Mouse (Mus musculus) MEL (cell line): ENCODE data around the gene Svs3b. TPM values are rescaled to one million over a fixed set of nuclear protein-coding genes. Genes with fewer than 3 reads are reported as not detected.

Experiments used
- DNase-seq: peaks from one replicate; pipeline ENCODE4 v3.0.0; 2011; ENCODE audit warnings: low read depth, low spot score
- H3K27ac ChIP-seq: 2 replicates; pipeline ENCODE4 v1.5.1; 2012; ENCODE audit warnings: low read depth, mild to moderate bottlenecking, control low read depth, low read length, moderate library complexity; ENCODE audit not compliant: control insufficient read depth
- H3K27me3 ChIP-seq, 2 experiments: fragments of 150-350 bp in 1 of 2; sonication (generic) in 1 of 2; 2 replicates each; pipeline ENCODE4 v1.6.1; 2012; ENCODE audit warnings: low read length in 2 of 2, mild to moderate bottlenecking in 2 of 2, improper control_type of control experiment in 1 of 2, moderate library complexity in 1 of 2; ENCODE audit not compliant: insufficient read depth in 2 of 2, control insufficient read depth in 1 of 2
- H3K36me3 ChIP-seq, 2 experiments: 2 replicates each; pipeline ENCODE4 v1.6.1; 2012 to 2014; ENCODE audit warnings: low read length in 2 of 2, improper control_type of control experiment in 1 of 2, inconsistent platforms in 1 of 2, mild to moderate bottlenecking in 1 of 2; ENCODE audit not compliant: insufficient read depth in 2 of 2, control insufficient read depth in 1 of 2
- H3K4me1 ChIP-seq, 2 experiments: fragments of 150-350 bp in 1 of 2; sonication (generic) in 1 of 2; 2 replicates each; pipeline ENCODE4 v1.6.1; 2012; ENCODE audit warnings: low read length in 2 of 2, improper control_type of control experiment in 1 of 2, mild to moderate bottlenecking in 1 of 2; ENCODE audit not compliant: insufficient read depth in 2 of 2, control insufficient read depth in 1 of 2
- H3K4me3 ChIP-seq, 2 experiments: fragments of 150-350 bp in 1 of 2; sonication (generic) in 1 of 2; 2 replicates each; pipeline ENCODE4 v1.5.1; 2012; ENCODE audit warnings: low read depth in 2 of 2, low read length in 2 of 2, mild to moderate bottlenecking in 2 of 2, moderate library complexity in 2 of 2, control low read depth in 1 of 2, improper control_type of control experiment in 1 of 2; ENCODE audit not compliant: control insufficient read depth in 1 of 2, insufficient read depth in 1 of 2
- H3K79me2 ChIP-seq: 2 replicates; pipeline ENCODE4 v1.6.1; 2012; ENCODE audit warnings: mild to moderate bottlenecking, low read length, moderate library complexity; ENCODE audit not compliant: control insufficient read depth, poor library complexity, insufficient read depth
- H3K9ac ChIP-seq: 2 replicates; pipeline ENCODE4 v1.6.1; 2012; ENCODE audit warnings: low read depth, mild to moderate bottlenecking, control low read depth, low read length, moderate library complexity; ENCODE audit not compliant: control insufficient read depth, poor library complexity, severe bottlenecking
- H3K9me3 ChIP-seq: fragments of 150-350 bp; sonication (generic); replicated peaks from 2 replicates; pipeline ENCODE4 v1.6.1; 2012; ENCODE audit warnings: mild to moderate bottlenecking, low read length, improper control_type of control experiment, moderate library complexity; ENCODE audit not compliant: insufficient read depth
- BHLHE40 ChIP-seq: IDR thresholded peaks from 2 replicates; pipeline ENCODE4 v1.6.1; 2012; ENCODE audit warnings: low read depth, mild to moderate bottlenecking, inconsistent platforms, low read length, improper control_type of control experiment, borderline replicate concordance
- E2F4 ChIP-seq: IDR thresholded peaks from 2 replicates; pipeline ENCODE4 v1.6.1; 2011; ENCODE audit warnings: low read depth, low read length, improper control_type of control experiment, borderline replicate concordance
- EP300 ChIP-seq, 2 experiments: IDR thresholded peaks; 2 replicates each; pipeline ENCODE4 v1.6.1; 2011; ENCODE audit warnings: improper control_type of control experiment in 2 of 2, low read length in 2 of 2, low read depth in 1 of 2, mild to moderate bottlenecking in 1 of 2
- GABPA ChIP-seq: IDR thresholded peaks from 2 replicates; pipeline ENCODE4 v1.6.1; 2012; ENCODE audit warnings: low read depth, mild to moderate bottlenecking, inconsistent platforms, low read length, improper control_type of control experiment, moderate library complexity
- GATA1 ChIP-seq: IDR thresholded peaks from 2 replicates; pipeline ENCODE4 v1.6.1; 2011; ENCODE audit warnings: low read depth, low read length, improper control_type of control experiment
- HCFC1 ChIP-seq: IDR thresholded peaks from 2 replicates; pipeline ENCODE4 v1.6.1; 2012; ENCODE audit warnings: low read depth, mild to moderate bottlenecking, inconsistent platforms, low read length, improper control_type of control experiment, moderate library complexity
- JUND ChIP-seq: IDR thresholded peaks from 2 replicates; pipeline ENCODE4 v1.6.1; 2011; ENCODE audit warnings: low read depth, mild to moderate bottlenecking, improper control_type of control experiment, low read length
- KAT2A ChIP-seq: conservative IDR thresholded peaks from 2 replicates; pipeline ENCODE4 v1.6.1; 2012; ENCODE audit warnings: low read depth, low read length, improper control_type of control experiment, inconsistent platforms
- MXI1 ChIP-seq: IDR thresholded peaks from 2 replicates; pipeline ENCODE4 v1.6.1; 2011; ENCODE audit warnings: mild to moderate bottlenecking, low read depth, low read length, improper control_type of control experiment
- MYB ChIP-seq: IDR thresholded peaks from 2 replicates; pipeline ENCODE4 v1.6.1; 2011; ENCODE audit warnings: mild to moderate bottlenecking, low read depth, low read length, improper control_type of control experiment
- MYC ChIP-seq: IDR thresholded peaks from 2 replicates; pipeline ENCODE4 v1.6.1; 2011; ENCODE audit warnings: low read depth, mild to moderate bottlenecking, low read length, improper control_type of control experiment, moderate library complexity
- NRF1 ChIP-seq: IDR thresholded peaks from 2 replicates; pipeline ENCODE4 v1.6.1; 2014; ENCODE audit warnings: low read depth, mild to moderate bottlenecking, inconsistent platforms, low read length, improper control_type of control experiment, moderate library complexity; ENCODE audit not compliant: poor library complexity, insufficient read depth, severe bottlenecking
- RAD21 ChIP-seq: IDR thresholded peaks from 2 replicates; pipeline ENCODE4 v1.6.1; 2011; ENCODE audit warnings: mild to moderate bottlenecking, low read depth, low read length, improper control_type of control experiment
- RCOR1 ChIP-seq: IDR thresholded peaks from 2 replicates; pipeline ENCODE4 v1.6.1; 2012; ENCODE audit warnings: low read depth, mild to moderate bottlenecking, inconsistent platforms, low read length, improper control_type of control experiment
- SIN3A ChIP-seq: IDR thresholded peaks from 2 replicates; pipeline ENCODE4 v1.6.1; 2012; ENCODE audit warnings: low read length, improper control_type of control experiment, inconsistent platforms
- SMC3 ChIP-seq: IDR thresholded peaks from 2 replicates; pipeline ENCODE4 v1.6.1; 2011; ENCODE audit warnings: low read depth, low read length, improper control_type of control experiment
- TAL1 ChIP-seq: IDR thresholded peaks from 2 replicates; pipeline ENCODE4 v1.6.1; 2012; ENCODE audit warnings: mild to moderate bottlenecking, inconsistent platforms, low read length, moderate library complexity, mixed read lengths
- TBP ChIP-seq: IDR thresholded peaks from 2 replicates; pipeline ENCODE4 v1.8.0; 2011; ENCODE audit warnings: low read depth, low read length, improper control_type of control experiment
- TCF12 ChIP-seq: IDR thresholded peaks from 2 replicates; pipeline ENCODE4 v1.6.1; 2014; ENCODE audit warnings: low read depth, mild to moderate bottlenecking, inconsistent platforms, low read length, improper control_type of control experiment, moderate library complexity
- UBTF ChIP-seq: IDR thresholded peaks from 2 replicates; pipeline ENCODE4 v1.6.1; 2012; ENCODE audit warnings: low read depth, mild to moderate bottlenecking, inconsistent platforms, low read length, improper control_type of control experiment, moderate library complexity, borderline replicate concordance; ENCODE audit not compliant: insufficient read depth
- USF1 ChIP-seq: IDR thresholded peaks from 2 replicates; pipeline ENCODE4 v1.6.1; 2014; ENCODE audit warnings: low read depth, mild to moderate bottlenecking, inconsistent platforms, low read length, improper control_type of control experiment, moderate library complexity
- USF2 ChIP-seq, 2 experiments: IDR thresholded peaks; 2 replicates each; pipeline ENCODE4 v1.6.1; 2011 to 2012; ENCODE audit warnings: improper control_type of control experiment in 2 of 2, low read length in 2 of 2, borderline replicate concordance in 1 of 2, inconsistent platforms in 1 of 2, low read depth in 1 of 2, mild to moderate bottlenecking in 1 of 2; ENCODE audit not compliant: insufficient read depth in 1 of 2
- ZC3H11A ChIP-seq: IDR thresholded peaks from 2 replicates; pipeline ENCODE4 v1.6.1; 2012; ENCODE audit warnings: low read depth, mild to moderate bottlenecking, inconsistent platforms, low read length, improper control_type of control experiment
- ZKSCAN1 ChIP-seq: IDR thresholded peaks from 2 replicates; pipeline ENCODE4 v1.6.1; 2012; ENCODE audit warnings: low read depth, mild to moderate bottlenecking, inconsistent platforms, low read length, improper control_type of control experiment, moderate library complexity
- ZMIZ1 ChIP-seq: IDR thresholded peaks from 2 replicates; pipeline ENCODE4 v1.6.1; 2012; ENCODE audit warnings: low read depth, mild to moderate bottlenecking, inconsistent platforms, low read length, improper control_type of control experiment, moderate library complexity
- ZNF384 ChIP-seq: IDR thresholded peaks from 2 replicates; pipeline ENCODE4 v1.6.1; 2012; ENCODE audit warnings: low read depth, mild to moderate bottlenecking, inconsistent platforms, low read length, improper control_type of control experiment
- polyA plus RNA-seq, 2 experiments: library from polyadenylated mRNA; stranded (reverse) in 1 of 2; unstranded in 1 of 2; fragments of >175 nt in 1 of 2; fragments of >200 nt in 1 of 2; gene quantifications; 2 replicates each; pipeline versions ENCODE4 v1.2.1 to v1.2.4; 2012; ENCODE audit warnings: low replicate concordance in 2 of 2, low read depth in 1 of 2; ENCODE audit not compliant: insufficient read length in 2 of 2, insufficient read depth in 1 of 2, missing spikeins in 1 of 2
- total RNA-seq: library from RNA; depleted of rRNA; stranded (reverse); fragments of 300-350 nt; gene quantifications from 2 replicates; pipeline ENCODE4 v1.2.3, GENCODE M21; 2012

Svs3b gene
- total and polyA plus RNA-seq, 3 experiments, result not detected

DNA sequence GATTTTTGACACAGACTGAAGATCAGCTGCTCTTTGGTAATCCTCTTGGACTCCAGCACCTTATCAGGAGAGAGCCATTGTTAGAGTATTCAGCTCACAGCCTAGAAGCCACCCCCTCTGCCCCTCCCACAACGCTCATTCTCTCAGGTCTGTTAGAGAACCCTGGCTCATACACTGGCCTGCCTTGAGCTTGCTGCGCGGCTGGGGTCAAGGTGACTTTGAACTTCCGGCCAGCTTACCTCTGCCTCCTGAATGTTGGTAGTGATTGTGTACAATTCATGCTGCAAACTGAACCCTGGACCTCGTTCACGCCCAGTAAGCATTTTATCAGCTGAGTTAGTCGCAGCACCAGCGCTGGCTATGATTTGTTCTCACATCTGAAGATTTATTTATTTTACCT, 23.8 kb downstream of the Svs3b start:
- TF ChIP-seq NRF1, result no peak
- no peak for TF ChIP-seq MXI1
- TF ChIP-seq ZNF384, result no peak
- no peak for TF ChIP-seq USF1
- TF ChIP-seq TAL1, result no peak
- no peak for TF ChIP-seq TCF12
- TF ChIP-seq GABPA, result no peak
- TF ChIP-seq HCFC1, result no peak
- no peak for TF ChIP-seq GATA1
- TF ChIP-seq BHLHE40, result no peak
- no peak for TF ChIP-seq ZMIZ1
- no peak for TF ChIP-seq E2F4
- no peak for TF ChIP-seq ZKSCAN1
- TF ChIP-seq SMC3, result no peak
- TF ChIP-seq EP300 (IDR thresholded peaks at IDR 0.05; ENCODE audit: low read depth in 1 of 2, low read length in 2 of 2), result no peak
- TF ChIP-seq, all 39 proteins: peak for 0
- DNase-seq, result no peak
- Histone ChIP-seq H3K4me1 (no peaks in the 10 kb centered on the region), H3K79me2 (no peaks in the 10 kb centered on the region), H3K36me3 (no peaks in the 10 kb centered on the region), H3K27ac (no peak overlapping the region), H3K9ac (no peak overlapping the region), H3K4me3 (no peak overlapping the region), H3K9me3 (no peaks in the 10 kb centered on the region), H3K27me3 (peaks cover 3% of the 10 kb centered on the region in 2 experiments; a peak in 3 of 4 replicates)

GRCm38 (mm10) chr2:164228361-164229070, 27.9 kb downstream of the Svs3b start:
- H3K36me3 ChIP-seq, result no peaks in the 10 kb centered on the region
- H3K9ac ChIP-seq, result no peak overlapping the region
- H3K4me3 ChIP-seq, result no peak overlapping the region
- peaks cover 3% of the 10 kb centered on the region in 2 experiments for H3K27me3 ChIP-seq
- TF ChIP-seq MYB (no peak), GATA1 (no peak), KAT2A (no peak), ZMIZ1 (no peak), GABPA (no peak), USF2 (IDR thresholded peaks at IDR 0.05; ENCODE audit: borderline replicate concordance in 1 of 2, insufficient read depth in 1 of 2, low read depth in 1 of 2, low read length in 2 of 2) (no peak), RAD21 (no peak), MXI1 (no peak), TBP (no peak), SIN3A (no peak), UBTF (no peak), ZKSCAN1 (no peak), JUND (no peak), ZC3H11A (no peak), BHLHE40 (no peak), ZNF384 (no peak), MYC (no peak), RCOR1 (no peak), NRF1 (no peak)
- TF ChIP-seq, all 39 proteins: peak for 0
- Histone ChIP-seq H3K4me1 (no peaks in the 10 kb centered on the region), H3K79me2 (no peaks in the 10 kb centered on the region), H3K27ac (no peak overlapping the region), H3K9me3 (no peaks in the 10 kb centered on the region)
- no peak for DNase-seq
